Mouse (Mus musculus): ENCODE results near the gene Dock1.

Gene Dock1

DNA sequence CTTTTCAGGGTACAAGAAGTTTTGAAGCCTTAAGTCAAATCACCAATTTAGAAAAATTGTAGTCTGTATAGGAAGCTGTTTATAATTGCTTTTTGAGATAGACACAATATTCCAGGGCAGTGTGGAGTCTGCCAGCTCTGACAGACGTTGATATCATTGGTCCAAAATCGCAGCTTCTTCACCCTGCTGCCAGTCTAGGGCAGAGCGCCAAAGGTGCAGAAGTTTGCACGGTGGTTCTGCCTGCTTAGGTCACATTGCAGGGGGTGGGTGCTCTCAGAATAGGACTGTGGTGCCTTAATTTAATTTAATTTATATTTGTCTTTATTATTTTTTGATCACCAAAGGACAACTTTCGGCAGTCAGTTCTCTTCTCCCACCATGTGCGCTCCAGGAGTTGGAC, 288.6 kb downstream of the Dock1 start:
- no peak for DNase-seq (ENCODE audit: low read depth, low spot score)

DNA sequence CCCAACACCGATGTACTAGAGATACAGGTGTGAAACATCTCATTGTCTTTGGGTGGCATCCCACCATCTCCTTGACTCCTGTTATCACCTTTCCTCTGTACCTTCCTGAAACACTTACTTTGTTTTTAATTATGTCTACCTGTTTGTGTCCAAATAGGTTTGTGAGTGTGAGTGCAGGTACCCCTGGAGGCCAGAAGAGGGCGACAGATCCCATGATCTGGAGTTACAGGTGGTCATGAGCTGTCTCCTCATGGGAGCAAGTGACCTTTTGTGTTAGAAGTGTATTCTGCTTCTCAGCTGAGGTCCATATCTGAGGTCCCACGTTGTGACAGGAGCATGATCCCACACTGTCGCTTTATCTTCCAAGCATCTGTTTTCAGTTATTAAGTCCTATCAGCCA, 290.4 kb downstream of the Dock1 start:
- DNase-seq (ENCODE audit: low read depth, low spot score): peak; percentile 4

DNA sequence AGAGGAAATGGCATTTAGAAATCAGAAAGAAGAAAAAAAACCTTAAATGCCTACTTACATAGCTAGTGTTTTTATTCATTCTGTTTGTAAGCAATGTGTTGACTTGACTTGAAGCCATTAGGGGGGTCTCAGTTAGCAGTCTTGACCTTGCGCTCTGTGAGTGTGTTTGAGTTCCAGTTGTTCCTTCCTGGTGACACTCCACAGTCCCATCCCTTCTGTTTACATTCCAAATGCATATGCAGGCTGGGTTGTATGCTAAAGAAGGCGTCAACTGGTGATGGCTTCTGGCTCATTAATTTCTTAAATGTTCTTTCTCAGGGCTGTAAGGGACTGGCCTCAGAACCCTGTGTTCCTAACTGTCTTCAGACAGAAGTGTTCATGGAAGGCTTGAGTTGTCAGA, 291.2 kb downstream of the Dock1 start:
- DNase-seq (ENCODE audit: low read depth, low spot score): no peak

DNA sequence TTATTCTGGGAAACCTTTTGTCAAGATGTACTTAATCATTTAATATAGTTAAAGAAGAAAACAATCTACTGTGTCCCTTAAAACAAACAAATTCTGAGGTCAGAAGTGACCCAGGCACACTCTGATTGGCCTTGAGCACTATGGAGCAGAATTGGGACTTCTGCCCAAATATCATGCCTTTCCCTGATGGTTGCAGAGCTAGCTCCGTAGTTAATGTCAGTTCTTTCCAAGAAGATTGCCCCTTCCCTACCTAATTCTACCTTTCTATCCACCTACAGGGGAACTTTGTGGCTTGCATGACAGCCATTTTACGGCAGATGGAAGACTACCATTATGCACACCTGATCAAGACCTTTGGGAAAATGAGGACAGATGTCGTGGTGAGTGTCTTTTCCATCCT, 319.8 kb downstream of the Dock1 start:
- DNase-seq (ENCODE audit: low read depth, low spot score): no peak

DNA sequence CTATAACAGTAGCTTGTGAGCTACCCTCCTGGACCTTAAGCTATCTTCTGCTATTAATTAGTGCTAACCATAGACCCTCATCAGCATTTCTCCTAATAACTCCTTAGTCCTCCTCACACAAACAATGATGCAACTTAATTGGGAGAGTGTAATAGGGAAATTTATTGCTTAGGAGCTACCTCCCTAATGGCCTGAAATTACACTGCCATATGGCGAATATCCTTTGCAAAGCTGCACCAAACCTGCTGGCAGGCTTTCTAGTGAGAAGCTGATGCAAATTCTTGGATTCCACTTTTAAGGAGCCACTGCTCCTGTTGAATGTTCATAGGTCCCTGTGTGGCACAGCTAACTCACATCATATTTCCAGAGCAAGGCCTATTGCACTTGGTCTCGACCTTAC, 320.5 kb downstream of the Dock1 start:
- no peak for DNase-seq (ENCODE audit: low read depth, low spot score)

DNA sequence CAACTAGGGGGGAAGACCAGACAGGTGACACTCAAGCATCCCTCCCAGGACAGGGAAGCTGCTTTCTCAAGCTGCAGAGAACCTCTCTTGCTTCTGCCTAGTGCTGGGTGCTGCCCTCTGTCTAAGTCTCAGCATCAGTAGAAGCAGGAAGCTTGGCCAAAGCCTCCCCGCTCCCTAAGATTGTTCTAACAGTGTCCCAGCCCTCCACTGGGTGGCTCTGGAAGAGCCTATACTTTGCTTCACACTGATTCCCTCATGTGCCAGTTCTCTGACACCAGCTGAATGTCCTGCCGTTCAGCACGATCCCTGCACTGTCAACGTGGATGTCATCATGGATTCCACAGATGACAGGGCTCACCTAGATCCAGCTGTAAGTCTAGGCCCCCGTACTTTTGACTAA, 324.5 kb downstream of the Dock1 start:
- no peak for DNase-seq (ENCODE audit: low read depth, low spot score)

DNA sequence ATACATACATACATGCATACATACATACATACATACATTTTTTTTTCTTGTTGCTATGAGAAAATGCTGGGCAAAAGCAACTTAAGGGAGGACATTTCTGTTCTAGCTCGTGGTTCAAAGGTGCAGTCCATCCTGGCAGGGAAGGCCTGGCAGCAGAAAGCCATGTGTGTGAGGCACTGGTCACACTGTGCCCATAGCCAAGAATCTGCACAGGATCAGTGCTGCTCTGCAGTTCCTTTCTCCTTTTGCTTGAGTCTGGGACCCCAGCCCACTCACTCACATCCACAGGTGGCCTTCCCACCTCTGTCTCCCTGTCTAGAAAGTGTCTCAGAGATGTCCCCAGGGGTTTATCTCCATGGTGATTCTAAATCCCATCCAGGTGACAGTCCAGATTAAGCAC, 331.8 kb downstream of the Dock1 start:
- DNase-seq (ENCODE audit: low read depth, low spot score): no peak

DNA sequence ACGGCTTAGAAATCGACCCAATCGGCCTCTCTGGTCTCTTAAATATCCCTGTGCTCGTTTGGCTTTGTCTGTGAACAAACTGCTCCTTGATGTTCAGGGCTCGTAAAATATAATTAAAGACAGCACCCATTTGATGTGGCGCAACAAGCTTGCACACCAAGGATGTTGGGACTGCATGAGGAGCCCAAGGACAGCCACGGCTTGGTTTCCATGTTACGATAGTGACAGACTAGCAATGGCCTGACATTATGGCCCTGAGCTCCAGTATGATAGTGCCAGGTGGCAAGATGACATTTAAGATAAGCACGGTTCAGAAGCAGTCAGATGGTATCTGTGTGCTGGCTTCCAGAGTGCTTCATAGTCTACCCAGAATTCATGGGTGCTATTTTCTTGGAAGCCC, 332.4 kb downstream of the Dock1 start:
- DNase-seq (ENCODE audit: low read depth, low spot score): no peak

DNA sequence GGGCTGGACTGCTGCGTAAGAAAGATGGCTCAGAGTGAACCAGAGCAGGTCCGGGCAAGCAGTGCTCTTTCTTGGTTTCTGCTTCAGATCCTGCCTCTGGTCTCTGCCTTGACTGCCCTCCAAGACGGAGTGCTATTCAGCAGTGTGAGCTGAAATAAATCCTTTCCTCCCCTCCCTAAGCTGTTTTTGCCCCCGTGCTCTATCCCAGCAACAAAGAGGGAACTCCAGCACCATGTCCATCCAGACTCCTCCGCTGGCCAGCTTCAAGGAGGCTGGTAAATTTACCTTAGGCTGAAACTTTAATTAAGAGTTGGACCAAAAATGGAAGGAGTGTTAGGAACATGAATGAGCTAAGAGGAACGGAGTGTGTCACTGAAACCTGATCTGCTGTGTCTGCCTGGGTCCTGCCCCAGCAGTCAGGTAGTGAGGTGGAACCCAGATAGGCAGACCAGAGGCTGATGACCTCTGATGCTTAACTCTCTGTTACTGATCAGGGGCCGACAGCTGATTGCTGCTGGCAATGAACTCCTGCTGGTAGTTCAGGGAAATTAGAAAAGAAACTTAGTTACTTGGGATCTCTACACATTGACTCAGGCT, 335.6 kb downstream of the Dock1 start:
- DNase-seq (ENCODE audit: low read depth, low spot score): no peak

DNA sequence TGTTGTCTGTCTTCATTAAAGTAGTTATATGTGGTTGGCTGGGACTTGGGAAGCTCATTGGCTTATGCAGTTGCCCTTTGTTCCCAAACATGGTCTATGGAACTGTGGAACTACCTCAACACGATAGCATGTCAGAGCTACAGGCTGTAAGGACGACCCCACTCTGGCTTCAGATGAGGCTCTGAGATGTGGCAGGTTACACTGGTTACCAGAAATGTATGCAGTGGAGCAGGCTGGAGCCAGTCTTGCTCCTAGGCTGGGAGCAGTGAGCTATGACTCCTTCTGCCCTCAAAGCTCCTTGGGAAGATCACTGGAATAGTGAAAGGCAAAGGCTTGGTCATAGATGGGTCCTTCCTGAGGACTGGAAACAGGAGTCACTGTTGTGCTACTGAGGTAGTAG, 337.6 kb downstream of the Dock1 start:
- no peak for DNase-seq (ENCODE audit: low read depth, low spot score)

DNA sequence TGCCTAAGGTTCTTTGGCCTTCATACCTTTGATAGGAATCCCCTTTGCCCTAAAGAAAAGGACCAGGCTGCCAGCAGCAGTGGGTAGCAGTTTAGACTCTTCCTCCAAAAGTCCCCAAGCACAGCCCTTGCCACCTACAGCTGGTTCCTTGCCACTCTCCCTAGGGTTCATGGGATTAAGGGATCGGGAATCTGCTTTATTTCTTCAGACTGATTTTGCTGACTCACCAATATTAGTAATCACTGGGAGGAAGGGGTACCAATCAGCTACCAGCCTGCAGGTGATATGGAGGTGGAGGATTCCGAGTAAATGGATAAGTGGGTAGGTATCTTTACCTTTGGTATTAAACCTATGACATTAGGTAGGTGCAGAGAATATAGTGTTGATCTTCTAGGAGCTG, 340.5 kb downstream of the Dock1 start:
- no peak for DNase-seq (ENCODE audit: low read depth, low spot score)

DNA sequence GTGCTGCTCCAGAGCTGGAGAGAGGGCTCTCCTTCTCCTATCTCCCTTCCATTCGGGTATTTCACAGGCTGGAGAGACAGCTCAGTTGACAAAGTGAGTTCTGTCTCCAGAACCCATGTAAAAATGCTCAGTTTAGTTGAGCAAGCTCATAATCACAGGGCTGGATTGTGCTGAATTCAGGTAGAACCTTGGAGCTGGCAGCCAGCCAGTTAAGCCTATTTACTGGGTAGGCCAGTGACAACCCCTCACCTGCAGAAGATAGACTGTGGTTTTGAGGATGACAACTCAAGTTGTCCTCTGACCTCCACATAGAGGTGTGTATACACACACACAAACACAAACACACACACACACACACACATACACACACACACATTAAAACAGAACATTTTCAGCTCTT, 347.1 kb downstream of the Dock1 start:
- DNase-seq (ENCODE audit: low read depth, low spot score): no peak

DNA sequence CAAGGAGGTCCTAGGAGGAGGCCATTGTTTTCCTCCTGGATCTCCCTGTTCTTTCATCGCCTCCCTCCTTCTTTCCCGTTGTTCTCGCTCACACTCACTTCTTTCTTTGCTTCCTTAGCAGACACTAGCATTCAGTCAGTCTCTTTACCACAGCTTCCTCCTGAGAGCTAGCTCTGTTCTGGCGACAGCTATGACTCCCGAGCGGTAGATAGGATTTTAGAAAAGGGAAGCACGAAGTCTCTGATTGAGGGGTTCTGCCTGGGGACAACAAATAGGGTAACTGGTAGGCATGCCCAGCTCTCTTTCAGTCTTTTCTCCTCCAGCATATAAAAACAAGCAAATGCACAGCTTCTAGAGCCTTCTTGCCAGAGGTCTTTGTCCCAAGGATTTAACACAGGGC, 350.3 kb downstream of the Dock1 start:
- DNase-seq (ENCODE audit: low read depth, low spot score): no peak

DNA sequence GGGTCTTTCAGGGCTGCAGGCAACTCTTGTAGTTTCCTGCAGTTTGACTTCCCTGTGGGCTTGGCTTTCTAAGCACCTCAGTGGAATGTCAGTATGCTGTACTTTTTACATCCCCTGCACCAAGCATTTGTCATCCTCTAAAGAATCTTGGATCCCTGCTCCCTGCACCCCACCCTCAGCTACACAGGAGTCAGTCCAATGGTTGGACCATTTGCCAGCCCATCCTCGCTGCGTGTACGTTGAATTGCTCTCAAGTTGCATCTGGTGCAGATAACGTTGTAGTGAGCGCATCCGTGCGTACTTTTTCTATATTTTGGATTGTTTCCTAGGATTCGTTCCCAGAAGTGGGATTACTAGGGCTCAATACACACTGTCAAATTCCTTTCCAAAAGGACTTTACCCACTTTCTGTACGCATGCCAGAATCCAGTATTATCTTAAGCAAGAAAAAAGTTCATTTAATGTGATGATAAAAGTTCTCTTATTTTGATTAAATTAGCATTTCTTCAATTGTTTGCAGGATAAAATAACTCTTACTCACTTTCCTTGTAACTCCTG, 351.2 kb downstream of the Dock1 start:
- no peak for DNase-seq (ENCODE audit: low read depth, low spot score)

DNA sequence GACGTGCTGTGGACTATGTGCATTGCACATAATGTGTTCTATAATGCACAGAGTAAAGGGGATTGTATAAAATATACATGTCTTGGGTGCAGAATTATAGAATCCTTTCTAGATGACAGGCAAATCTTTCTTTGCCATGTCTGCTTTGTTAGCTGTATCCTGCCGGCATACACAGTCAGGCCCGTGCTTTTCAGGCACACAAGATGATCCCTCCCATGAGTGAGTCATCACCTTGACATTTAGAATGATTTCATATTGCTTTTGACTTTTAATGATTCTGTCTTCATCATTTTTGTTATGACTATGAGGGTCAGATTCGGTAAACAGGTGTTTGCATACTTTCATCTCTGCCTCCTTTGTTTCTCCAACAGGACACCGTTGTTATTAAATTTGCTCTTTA, 354.1 kb downstream of the Dock1 start:
- no peak for DNase-seq (ENCODE audit: low read depth, low spot score)

DNA sequence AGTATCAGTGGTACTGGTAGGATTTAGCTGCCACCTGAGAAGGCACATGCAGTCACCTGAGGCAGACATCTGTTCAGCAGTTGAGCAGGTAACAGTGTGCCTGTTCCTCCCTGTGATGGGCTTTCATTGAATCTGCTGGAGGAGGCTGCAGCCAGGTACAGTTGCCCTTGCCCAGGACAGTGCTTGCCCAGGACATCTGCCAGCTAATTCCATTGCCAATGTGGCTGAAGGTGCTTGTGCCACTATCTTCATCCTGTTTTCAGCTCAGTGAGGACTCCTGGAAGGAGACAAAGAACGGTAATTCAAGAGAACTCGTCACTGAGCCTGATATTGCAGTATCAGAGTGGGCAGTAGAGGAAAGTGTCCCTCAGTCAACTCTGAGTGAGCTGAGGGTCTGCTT, 358.3 kb downstream of the Dock1 start:
- no peak for DNase-seq (ENCODE audit: low read depth, low spot score)

DNA sequence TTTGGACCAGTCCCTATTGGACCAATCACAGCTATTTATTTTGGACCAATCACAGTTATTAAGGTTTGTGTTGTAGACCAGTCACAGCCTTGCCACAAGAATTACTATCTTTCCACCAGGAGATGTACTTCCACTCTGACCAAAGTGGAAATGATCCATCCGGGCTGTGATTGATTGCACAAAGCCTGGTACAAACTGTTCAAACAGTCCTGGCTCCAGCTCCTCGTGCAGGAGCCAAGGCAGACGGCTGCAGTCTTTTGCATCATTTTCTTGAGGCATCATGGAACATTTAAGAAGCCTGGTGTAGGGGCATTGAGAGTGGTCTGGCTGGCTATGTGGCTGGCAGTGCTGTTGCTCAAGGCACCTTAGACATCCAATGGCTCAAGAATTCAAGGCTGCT, 358.7 kb downstream of the Dock1 start:
- peak; percentile 22 for DNase-seq (ENCODE audit: low read depth, low spot score)

DNA sequence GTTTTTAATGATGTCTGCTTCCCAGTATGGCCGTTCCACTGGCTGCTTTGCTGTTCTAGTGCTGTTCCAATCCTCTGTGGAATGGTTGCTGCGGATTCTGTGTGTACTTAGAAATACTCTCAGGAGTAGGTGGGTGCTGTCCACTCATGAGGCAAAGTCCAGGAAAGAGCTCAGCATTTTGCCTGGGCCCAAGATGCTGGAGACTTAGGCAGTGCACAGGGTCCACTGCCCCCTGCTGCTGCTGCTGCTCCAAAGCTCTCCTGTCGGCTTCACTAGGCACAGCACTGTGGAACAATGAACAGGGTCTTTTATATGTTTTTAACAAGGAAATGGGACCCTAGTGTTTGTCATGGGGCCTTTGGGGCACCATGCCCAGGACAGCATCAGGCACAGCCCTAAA, 361.0 kb downstream of the Dock1 start:
- DNase-seq (ENCODE audit: low read depth, low spot score): no peak

DNA sequence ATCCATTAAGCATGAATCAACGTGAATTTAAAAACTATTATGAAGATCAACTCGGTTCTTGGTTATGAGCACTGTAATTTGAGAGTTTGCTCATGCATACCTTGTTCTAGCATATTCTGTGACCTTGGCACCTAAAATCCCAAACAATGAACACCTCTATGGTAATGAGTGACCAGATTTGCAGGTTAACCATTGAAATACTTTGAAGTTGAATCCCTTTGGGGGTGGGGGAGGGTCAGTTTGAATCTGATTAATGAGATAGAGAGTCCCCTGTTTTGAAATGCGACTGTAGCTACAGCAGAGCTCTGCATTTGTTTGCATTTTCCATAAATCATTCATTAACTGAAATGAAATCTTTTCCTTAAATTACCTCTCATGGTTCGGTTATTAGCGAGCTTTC, 364.4 kb downstream of the Dock1 start:
- no peak for DNase-seq (ENCODE audit: low read depth, low spot score)

DNA sequence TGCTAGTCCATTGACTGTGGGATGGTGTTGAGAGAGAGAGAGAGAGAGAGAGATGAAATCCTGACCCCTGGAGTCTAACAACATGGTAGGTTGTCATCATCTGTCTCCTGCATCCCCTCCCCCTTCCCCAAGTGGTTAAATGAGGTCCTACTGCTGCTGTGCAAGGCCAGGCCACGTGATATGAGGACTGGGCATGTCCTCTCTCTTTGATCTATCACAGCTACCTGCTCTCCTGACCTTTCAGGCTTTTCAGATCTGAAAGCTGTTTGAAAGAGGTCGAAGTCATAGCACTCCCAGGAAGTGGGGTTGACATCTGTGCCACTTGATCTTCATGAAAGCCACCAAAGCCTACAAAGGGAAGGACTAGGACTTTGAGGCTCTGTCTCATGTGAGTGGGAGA, 365.2 kb downstream of the Dock1 start:
- DNase-seq (ENCODE audit: low read depth, low spot score): no peak

DNA sequence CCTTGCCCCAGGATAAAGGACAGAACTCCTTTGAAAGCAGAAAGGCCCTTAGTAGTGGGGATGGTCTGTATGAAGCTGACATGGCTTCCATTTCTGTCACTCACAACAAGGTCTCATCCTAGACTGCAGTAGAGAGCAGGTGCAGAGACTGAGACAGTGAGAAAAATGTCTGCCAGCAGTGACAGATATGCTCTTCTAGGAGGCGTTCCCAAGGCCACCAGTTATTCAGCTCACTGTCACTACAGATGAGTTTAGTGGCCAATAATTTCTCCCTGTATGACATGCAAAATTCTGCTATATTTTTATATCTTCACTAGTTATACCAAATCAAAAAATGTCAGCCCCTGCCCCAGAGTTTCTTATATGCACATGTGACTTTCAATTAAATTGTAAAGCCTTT, 368.5 kb downstream of the Dock1 start:
- DNase-seq (ENCODE audit: low read depth, low spot score): no peak

DNA sequence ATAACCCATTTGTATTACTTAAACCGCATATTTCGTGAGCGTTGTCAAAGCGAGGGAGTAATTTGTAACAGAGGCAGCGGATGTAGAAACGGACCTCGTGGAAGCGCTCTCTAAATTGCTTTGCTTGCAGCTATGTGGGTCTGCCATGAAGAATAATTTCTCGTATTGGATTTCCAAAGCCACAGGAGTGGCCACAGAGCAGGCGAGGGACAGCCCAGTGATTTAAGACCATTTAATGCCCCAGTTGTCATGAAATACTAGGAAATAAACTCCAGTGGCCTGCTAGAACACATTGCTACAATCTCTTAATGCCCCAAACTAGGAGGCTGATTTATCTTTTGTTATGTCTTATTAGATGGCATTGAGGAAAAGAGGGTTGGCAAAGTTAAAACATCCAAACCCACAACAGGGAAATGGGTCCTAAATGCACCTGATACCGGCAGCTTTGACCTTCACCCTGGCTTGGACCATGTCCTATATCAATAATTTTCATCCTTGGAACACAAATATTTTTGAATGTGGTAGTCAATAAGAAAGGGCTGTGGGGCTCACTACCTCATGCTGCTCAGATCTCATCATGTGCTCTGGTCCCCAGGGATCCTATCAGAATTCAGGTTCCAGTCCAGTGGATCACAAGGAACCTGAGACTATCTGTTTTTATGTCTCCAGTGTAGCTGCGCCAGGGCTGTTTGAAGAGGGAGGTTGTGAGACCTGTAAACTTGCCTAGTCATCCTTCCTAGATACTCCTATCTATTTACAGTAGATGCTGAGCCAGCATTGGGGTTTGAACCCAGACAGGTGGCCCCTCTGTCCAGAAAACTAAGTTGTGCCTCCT, 373.7 kb downstream of the Dock1 start:
- no peak for DNase-seq (ENCODE audit: low read depth, low spot score)

DNA sequence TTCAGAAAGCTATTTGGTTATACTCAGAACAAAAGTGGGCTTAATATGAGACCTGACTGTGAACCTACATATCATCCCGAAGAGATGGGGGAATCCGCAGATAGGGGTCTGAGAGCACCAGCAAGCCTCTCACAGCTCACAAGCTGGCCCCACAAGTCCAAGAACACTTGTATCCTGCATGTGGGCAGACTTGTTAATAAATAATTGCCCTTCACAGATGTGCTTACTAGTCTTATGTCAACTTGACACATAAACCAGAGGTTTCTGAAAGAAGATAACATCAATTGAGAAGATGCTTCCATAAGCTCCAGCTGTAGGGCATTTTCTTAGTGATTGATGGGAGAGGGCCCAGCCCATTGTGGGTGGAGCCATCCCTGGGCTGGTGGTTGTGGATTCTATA, 379.0 kb downstream of the Dock1 start:
- DNase-seq (ENCODE audit: low read depth, low spot score): no peak
